Mouse (Mus musculus) lung, adult 2 months (tissue): ENCODE data around the gene Galnt16.

ENCODE experiments used
- CTCF ChIP-seq: fragments of 200-500 bp; IDR thresholded peaks from 2 replicates; pipeline ENCODE4 v1.5.1; 2011; ENCODE audit warnings: mild to moderate bottlenecking, low read length, control low read depth; ENCODE audit not compliant: insufficient read depth
- POLR2A ChIP-seq: fragments of 200-500 bp; IDR thresholded peaks from 2 replicates; pipeline ENCODE4 v1.6.1; 2011; ENCODE audit warnings: low read depth, mild to moderate bottlenecking, control low read depth, low read length, borderline replicate concordance; ENCODE audit errors: extremely low read depth

GRCm38 (mm10) chr12:80595566-80595965 is 77.5 kb downstream of the Galnt16 start:
- TF ChIP-seq CTCF (no peak), POLR2A (no peak)
